Mouse (Mus musculus): ENCODE data around the gene Babam2.

Gene Babam2

DNA sequence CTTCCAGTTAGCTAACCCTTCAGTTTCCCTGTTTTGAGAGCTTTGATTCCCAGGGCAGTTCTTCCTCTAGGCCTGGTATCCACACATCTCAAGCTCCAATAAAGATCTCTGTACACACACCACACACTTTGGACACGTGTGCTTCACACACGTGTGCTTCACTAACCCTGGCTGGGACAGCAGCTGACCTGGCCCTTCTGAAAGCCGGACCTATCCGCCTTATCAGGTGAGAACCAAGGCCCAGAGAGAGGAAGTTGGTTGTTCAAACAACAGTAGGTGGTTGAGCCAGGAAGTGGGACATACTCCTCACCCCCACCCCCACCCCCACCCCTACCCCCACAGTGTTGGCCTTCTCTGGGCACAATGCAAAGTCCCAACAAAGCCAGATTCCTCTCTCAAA is 413.2 kb downstream of the Babam2 start:
- no peak for DNase-seq (ENCODE audit: low read depth in 2 of 2, low spot score in 2 of 2)

DNA sequence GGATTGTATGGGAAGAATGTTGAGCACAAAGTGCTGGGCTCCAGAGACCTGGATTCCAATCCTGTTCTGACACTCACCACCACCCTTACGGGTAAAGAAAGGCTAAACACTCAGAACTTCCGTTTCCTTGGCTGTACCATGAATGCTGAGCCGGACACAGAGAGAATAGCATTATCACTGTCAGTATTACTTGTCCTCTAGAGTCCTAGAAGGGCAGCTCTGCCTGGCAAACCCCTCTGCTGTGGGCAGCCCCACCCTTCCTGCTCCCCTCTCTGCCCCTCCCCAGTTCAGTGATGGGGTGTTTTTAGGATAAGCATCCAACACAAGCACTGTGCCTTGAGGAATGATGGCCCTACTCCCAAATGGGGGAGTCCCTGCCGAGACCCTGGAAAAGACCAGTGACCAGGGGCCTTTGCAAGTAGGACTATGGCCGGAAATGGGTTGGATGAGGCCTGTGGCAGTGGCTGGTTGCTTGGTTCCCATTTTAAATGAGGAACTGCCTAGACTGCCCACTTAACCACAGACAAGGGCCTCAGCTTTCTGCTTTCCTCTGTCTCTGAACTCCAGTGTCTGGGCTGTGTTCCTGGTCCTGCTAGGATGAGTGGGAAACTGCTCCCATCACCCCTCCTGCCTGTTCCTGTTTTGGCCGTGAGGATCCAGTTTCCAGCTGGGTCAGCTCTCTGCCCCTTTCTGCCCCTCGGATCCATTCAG is 414.9 kb downstream of the Babam2 start:
- DNase-seq (ENCODE audit: low read depth in 2 of 2, low spot score in 2 of 2) = no peak

DNA sequence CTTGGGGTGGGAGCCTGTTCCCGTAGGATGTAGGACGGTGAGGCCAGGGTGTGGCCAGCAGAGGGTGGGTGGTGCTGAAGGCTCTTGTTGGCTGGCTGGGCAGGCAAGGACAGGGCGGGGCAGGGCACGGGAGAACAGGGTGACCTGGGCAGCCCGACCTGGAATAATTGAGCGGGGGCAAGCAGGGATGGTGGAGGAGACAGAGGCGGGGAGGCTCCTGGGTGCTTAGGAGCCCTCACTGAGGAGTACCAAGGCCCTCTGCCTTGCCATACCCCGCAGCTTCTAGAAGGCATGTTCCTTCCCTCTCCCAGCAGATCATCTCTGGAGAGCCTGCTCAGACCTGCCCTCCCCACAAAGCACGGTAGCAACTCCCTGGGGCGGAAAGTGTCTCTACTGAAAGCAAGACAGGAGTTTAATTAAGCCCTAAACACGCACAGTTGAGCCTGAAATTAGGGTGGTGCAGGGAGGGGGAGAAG is 423.5 kb downstream of the Babam2 start:
- DNase-seq (ENCODE audit: low read depth in 2 of 2, low spot score in 2 of 2) = no peak

DNA sequence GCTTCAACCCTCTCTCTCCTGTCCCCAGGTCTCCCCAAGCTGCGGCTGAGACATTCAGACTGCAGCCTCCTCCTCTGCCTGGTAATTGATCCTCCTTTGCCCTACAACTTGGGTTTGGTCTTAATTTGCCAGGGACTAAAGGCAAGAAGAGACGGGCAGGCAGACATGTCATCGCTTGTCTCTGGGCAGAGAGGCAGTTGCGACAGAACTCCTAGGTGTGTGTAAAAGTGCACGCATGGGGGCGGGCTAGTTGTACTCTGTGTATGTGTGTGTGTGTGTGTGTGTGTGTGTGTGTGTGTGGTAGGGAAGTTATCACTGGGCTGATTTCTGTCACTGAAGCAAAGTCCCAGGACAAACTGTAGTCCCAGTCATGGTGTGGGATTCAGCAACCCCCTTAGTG is 424.5 kb downstream of the Babam2 start:
- no peak for DNase-seq (ENCODE audit: low read depth in 2 of 2, low spot score in 2 of 2)

DNA sequence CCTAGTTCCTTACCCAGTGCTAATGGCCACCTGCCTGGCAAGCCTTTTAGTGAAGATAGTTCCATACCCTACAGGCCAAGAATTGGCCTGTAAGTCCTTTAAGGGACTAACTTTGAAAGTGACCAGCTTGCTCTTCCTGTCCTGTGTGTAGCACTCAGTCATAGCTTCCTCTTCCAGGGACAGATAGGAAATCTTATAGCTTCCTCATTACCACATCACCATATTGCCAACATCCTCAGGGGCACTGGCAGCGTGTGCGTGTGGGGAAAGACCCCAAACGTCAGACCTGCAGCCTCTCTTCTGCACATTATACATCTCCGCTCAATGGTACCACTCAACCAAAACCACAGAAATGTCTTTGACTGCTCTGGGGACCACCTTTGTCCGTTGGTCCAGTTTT is 424.9 kb downstream of the Babam2 start:
- DNase-seq (ENCODE audit: low read depth in 2 of 2, low spot score in 2 of 2) = no peak

DNA sequence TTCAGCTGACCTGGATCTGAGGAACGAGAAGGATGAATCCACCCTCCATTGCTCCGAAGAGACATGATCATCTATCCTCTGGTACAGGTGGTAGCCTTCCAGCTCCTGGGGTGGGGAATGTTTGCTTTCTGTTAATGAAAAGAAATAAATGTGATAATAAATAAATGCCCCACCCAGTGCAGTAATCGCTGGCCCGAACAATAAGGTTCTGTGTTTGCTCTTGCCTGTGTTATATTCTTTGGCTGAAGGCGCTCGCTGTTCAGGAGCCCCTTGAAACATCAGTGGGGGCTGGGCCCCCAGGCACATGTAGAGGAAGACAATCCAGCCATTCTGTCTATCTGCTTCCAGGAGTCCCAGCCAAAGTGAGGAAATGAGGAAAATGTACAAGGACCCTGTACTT is 427.5 kb downstream of the Babam2 start:
- no peak for DNase-seq (ENCODE audit: low read depth in 2 of 2, low spot score in 2 of 2)

DNA sequence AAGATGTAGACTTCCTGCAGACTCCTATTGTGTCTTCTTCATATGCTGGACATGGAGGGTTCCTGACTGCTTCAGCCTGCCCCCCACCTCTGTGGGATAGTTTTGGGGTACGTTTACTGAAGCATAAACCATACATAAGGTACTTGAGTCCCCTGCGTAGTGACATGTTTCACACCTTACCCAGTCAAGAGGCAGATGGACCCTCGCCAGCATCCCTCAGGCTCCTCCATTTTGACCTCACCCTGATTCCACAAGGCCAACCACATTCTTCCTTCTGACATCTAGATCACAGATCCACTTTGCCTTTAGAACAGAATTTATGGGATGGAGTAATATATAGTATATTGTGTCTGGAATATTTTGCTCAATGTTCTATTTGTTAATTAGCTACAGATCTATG is 429.7 kb downstream of the Babam2 start:
- DNase-seq (ENCODE audit: low read depth in 2 of 2, low spot score in 2 of 2) = no peak

DNA sequence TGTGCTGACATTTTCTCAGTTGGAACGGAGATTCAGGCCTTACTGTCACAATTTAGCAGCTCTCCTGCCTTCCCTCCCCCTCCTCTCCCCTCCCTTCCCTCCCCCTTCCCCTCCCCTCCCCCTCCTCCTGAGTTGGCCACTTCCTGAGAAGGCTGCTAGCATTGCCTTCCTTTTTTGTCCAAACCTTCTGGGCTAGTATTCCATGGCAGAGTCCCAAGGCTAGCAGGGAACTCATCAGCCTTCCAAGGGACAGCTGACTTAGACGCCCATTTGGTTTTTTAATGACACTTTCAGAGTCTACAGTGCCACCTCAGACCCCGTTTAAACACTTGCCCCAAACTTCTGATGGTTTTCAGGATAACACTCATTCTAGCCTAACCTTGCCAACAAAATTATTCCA is 430.4 kb downstream of the Babam2 start:
- no peak for DNase-seq (ENCODE audit: low read depth in 2 of 2, low spot score in 2 of 2)

DNA sequence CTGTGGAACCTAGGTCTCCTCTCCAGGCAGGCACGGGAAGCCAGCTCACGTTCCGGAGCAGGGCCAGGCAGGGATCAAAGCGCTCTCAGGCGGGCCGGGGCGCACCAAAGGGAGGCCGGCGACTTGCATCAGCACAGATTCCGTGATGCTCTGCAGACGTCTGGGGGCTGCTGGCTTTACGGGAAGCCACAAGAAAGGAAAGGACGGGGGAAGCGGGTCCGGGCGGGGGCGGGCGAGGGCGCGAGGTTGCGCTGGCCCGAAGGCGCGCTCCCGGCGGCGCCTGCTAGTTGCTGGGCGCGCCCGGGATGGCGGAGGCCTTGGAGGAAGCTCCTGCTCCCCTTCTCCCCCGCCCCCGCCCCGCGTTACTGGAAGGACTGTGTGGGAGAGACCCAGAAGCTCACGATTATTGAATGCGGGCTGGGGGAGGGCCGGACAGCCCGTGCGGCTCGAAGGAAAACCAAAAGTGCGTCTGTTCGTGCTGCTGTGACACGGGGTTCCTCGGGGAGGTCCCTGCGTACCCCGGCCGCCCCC is 435.6 kb downstream of the Babam2 start:
- DNase-seq (ENCODE audit: low read depth in 2 of 2, low spot score in 2 of 2) = peak; percentile 42 to 50

DNA sequence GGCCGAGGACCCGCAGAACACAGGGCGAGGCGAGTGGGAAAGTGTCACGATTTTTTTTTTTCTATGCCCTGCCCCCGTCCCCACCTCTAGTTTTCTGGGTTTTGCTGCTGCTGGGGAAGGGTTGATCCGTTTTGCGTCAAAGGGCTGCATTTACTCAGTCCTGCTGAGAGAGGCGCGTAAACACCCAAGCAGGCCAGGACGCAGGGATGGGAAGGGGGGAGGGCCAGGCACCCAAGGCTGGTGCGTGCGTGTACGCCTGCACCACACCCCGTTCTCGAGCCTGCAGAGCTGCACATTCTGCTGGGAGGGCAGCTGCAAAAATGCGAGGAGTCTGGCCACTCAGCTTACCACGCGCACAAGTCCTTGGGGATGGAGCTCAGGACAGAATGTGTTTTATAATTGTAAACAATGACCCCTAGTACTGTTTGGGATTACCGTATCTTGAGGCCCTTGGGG is 436.1 kb downstream of the Babam2 start:
- DNase-seq (ENCODE audit: low read depth in 2 of 2, low spot score in 2 of 2) = peak; percentile 64 to 76

DNA sequence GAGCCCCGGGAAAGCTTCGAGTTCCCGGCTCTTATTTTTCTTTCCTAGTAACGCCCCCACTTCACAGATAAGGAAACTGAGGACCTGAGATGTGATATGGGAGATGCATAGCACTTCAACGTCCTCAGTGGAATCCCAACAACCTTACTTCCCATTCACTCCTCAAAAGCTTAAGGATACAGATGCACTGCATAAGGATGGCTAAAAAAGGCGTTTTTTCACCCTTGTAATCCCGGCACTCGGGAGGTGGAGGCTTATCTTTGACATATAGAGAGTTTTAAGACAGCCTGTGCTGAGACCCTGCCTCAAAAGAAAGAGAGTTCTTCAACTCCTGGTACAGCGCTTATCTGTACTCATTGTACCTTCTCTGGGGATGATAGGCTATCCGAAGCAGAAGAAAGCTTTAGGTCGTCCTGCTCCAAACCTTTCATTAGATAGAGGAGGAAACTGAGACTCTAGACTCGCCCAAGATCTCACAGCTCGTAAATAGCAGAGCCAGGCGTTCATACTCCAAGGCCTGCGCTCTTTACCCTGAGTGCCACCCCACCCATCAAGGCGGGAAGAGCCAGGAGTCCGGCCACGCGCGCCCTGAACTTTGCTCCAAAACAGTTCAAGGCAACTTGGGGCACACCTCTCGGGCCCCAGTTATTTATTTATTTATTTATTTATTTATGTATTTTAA is 436.7 kb downstream of the Babam2 start:
- DNase-seq (ENCODE audit: low read depth in 2 of 2, low spot score in 2 of 2) = peak in 1 of 2 experiments; percentile 16
